Mouse (Mus musculus): ENCODE measurements around the gene Ccdc138. TPM values are rescaled to one million over a fixed set of nuclear protein-coding genes. Genes with fewer than 3 reads are reported as not detected.
A peak's percentile ranks its signal among the peaks of the same experiment; 100 is the strongest.
"Not testable (repeated sequence)": the region's sequence is repeated elsewhere in the genome, so short reads cannot be mapped to it uniquely, and the experiment has no call there.

The Ccdc138 gene
- 1 to 10 TPM; 3.3 to 4.7 (median 3.7) TPM for total RNA-seq (2022)

GRCm38 (mm10) chr10:58497320-58498284, at the start of gene Ccdc138:
Gene Ccdc138 (plus strand): TSS chr10:58497948.
- peak; percentile 87 to 91 for DNase-seq (ENCODE audit: low spot score in 2 of 2)

- DNase-seq (ENCODE audit: low spot score in 2 of 2), result no peak
Observed at GRCm38 (mm10) chr10:58451575-58451974, 46.2 kb upstream of the Ccdc138 start.

GRCm38 (mm10) chr10:58452185-58452584, 45.6 kb upstream of the Ccdc138 start:
- DNase-seq (ENCODE audit: low spot score in 2 of 2), result no peak

GRCm38 (mm10) chr10:58459896-58460295, 37.9 kb upstream of the Ccdc138 start:
- no peak for DNase-seq (ENCODE audit: low spot score in 2 of 2)

- peak; percentile 31 to 37 for DNase-seq (ENCODE audit: low spot score in 2 of 2)
Observed at GRCm38 (mm10) chr10:58477086-58477755, 20.5 kb upstream of the Ccdc138 start.

GRCm38 (mm10) chr10:58478071-58478578, 19.6 kb upstream of the Ccdc138 start:
- no peak for DNase-seq (ENCODE audit: low spot score in 2 of 2)

GRCm38 (mm10) chr10:58479954-58480490, 17.7 kb upstream of the Ccdc138 start:
- no peak for DNase-seq (ENCODE audit: low spot score in 2 of 2)

- no peak for DNase-seq (ENCODE audit: low spot score in 2 of 2)
Observed at GRCm38 (mm10) chr10:58491031-58491430, 6.7 kb upstream of the Ccdc138 start.

GRCm38 (mm10) chr10:58495637-58496036, 2.1 kb upstream of the Ccdc138 start:
- DNase-seq (ENCODE audit: low spot score in 2 of 2), result no peak

GRCm38 (mm10) chr10:58496732-58497131, 1.0 kb upstream of the Ccdc138 start:
- no peak for DNase-seq (ENCODE audit: low spot score in 2 of 2)

GRCm38 (mm10) chr10:58498516-58498915, 768 bp downstream of the Ccdc138 start:
- no peak for DNase-seq (ENCODE audit: low spot score in 2 of 2)

- DNase-seq (ENCODE audit: low spot score in 2 of 2), result no peak
Observed at GRCm38 (mm10) chr10:58529358-58529757, 31.6 kb downstream of the Ccdc138 start.

- DNase-seq (ENCODE audit: low spot score in 2 of 2), result no peak
Observed at GRCm38 (mm10) chr10:58530896-58531790, 33.4 kb downstream of the Ccdc138 start.

- DNase-seq (ENCODE audit: low spot score in 2 of 2), result no peak
Observed at GRCm38 (mm10) chr10:58532177-58532576, 34.4 kb downstream of the Ccdc138 start.

- not testable (repeated sequence) for DNase-seq (ENCODE audit: low spot score in 2 of 2)
Observed at GRCm38 (mm10) chr10:58536276-58536675, 38.5 kb downstream of the Ccdc138 start.

GRCm38 (mm10) chr10:58540613-58541012, 42.9 kb downstream of the Ccdc138 start:
- DNase-seq (ENCODE audit: low spot score in 2 of 2), result no peak

GRCm38 (mm10) chr10:58548739-58549138, 51.0 kb downstream of the Ccdc138 start:
- DNase-seq (ENCODE audit: low spot score in 2 of 2), result no peak

- no peak for DNase-seq (ENCODE audit: low spot score in 2 of 2)
Observed at GRCm38 (mm10) chr10:58554693-58555387, 57.1 kb downstream of the Ccdc138 start.

- peak in 1 of 2 experiments; percentile 39 for DNase-seq (ENCODE audit: low spot score in 2 of 2)
Observed at GRCm38 (mm10) chr10:58559098-58559497, 61.4 kb downstream of the Ccdc138 start.

GRCm38 (mm10) chr10:58559901-58560300, 62.2 kb downstream of the Ccdc138 start:
- peak in 1 of 2 experiments; percentile 51 for DNase-seq (ENCODE audit: low spot score in 2 of 2)
